Mouse (Mus musculus) lung, adult 2 months (tissue): ENCODE data around the gene Krtap9-3. TPM values are rescaled to one million over a fixed set of nuclear protein-coding genes. Genes with fewer than 3 reads are reported as not detected.
"Not testable (repeated sequence)": the region's sequence is repeated elsewhere in the genome, so short reads cannot be mapped to it uniquely, and the experiment has no call there.

Experiments used
- DNase-seq: peaks from one replicate; pipeline ENCODE4 v3.0.0; 2022
- H3K4me1 ChIP-seq: fragments of 200-500 bp; 2 replicates; pipeline ENCODE4 v1.6.1; 2011; ENCODE audit warnings: low read length; ENCODE audit not compliant: control insufficient read depth, insufficient read depth
- H3K4me3 ChIP-seq: fragments of 200-500 bp; replicated peaks from 2 replicates; pipeline ENCODE3; 2011; ENCODE audit warnings: low read depth, mild to moderate bottlenecking, control low read depth, low read length; ENCODE audit errors: extremely low read depth
- CTCF ChIP-seq: fragments of 200-500 bp; IDR thresholded peaks from 2 replicates; pipeline ENCODE4 v1.5.1; 2011; ENCODE audit warnings: mild to moderate bottlenecking, low read length, control low read depth; ENCODE audit not compliant: insufficient read depth
- POLR2A ChIP-seq: fragments of 200-500 bp; IDR thresholded peaks from 2 replicates; pipeline ENCODE4 v1.6.1; 2011; ENCODE audit warnings: low read depth, mild to moderate bottlenecking, control low read depth, low read length, borderline replicate concordance; ENCODE audit errors: extremely low read depth
- WGBS: fragments of 180-500 bp; shearing (Covaris S2); methylation state at CpG from one replicate; pipeline ENCODE4 v1.1.7; 2018; 5-methylcytosine and 5-hydroxymethylcytosine counted together
- polyA plus RNA-seq: library from polyadenylated mRNA; depleted of rRNA; stranded (reverse); fragments of >200 nt; gene quantifications from 2 replicates; pipeline ENCODE4 v1.2.3, GENCODE M21; 2012; rRNA removed

The Krtap9-3 gene
- polyA plus RNA-seq, result not detected in 2 replicates

GRCm38 (mm10) chr11:99597742-99598141 lies at the start of gene Krtap9-3:
TSS of gene Krtap9-3 (minus strand) at chr11:99598105.
- WGBS, result 71% methylated on average over 6 of the region's 6 CpGs

GRCm38 (mm10) chr11:99646444-99646843 lies 48.5 kb upstream of the Krtap9-3 start:
- no peaks in the 10 kb centered on the region for H3K4me1 ChIP-seq
- 81% methylated on average over 15 of the region's 15 CpGs for WGBS
- no peak for TF ChIP-seq POLR2A
- no peak overlapping the region for H3K4me3 ChIP-seq
- no peak for DNase-seq

More at GRCm38 (mm10) chr11:99597742-99598141, at the start of gene Krtap9-3:
- H3K4me3 ChIP-seq, H3K4me1 ChIP-seq, DNase-seq: not testable (repeated sequence)

GRCm38 (mm10) chr11:99644351-99644750 lies 46.4 kb upstream of the Krtap9-3 start:
- WGBS, result 78% methylated on average over 3 of the region's 3 CpGs
- no peak for TF ChIP-seq CTCF
- TF ChIP-seq POLR2A, result no peak
- no peak for DNase-seq
- no peak overlapping the region for H3K4me3 ChIP-seq
- H3K4me1 ChIP-seq, result no peaks in the 10 kb centered on the region

GRCm38 (mm10) chr11:99643635-99644139 lies 45.8 kb upstream of the Krtap9-3 start, which contains the start of gene Krtap4-7:
TSS of gene Krtap4-7 (minus strand) at chr11:99644089.
- not testable (repeated sequence) for H3K4me3 ChIP-seq, H3K4me1 ChIP-seq, DNase-seq
- WGBS, result 84% methylated on average over 9 of the region's 9 CpGs

GRCm38 (mm10) chr11:99640926-99641325 lies 43.0 kb upstream of the Krtap9-3 start:
- no peak for DNase-seq
- Histone ChIP-seq H3K4me3 (no peak overlapping the region), H3K4me1 (no peaks in the 10 kb centered on the region)
- TF ChIP-seq CTCF (no peak), POLR2A (no peak)
- 19% methylated on average over 1 of the region's 1 CpGs for WGBS

- WGBS, result 57% methylated on average over 1 of the region's 1 CpGs
- H3K4me3 ChIP-seq, result no peak overlapping the region
- DNase-seq, result no peak
- H3K4me1 ChIP-seq, result no peaks in the 10 kb centered on the region
- TF ChIP-seq POLR2A (no peak), CTCF (no peak)
Observed at GRCm38 (mm10) chr11:99637086-99637485, 39.2 kb upstream of the Krtap9-3 start.

- TF ChIP-seq POLR2A (no peak), CTCF (no peak)
- 38% methylated on average over 8 of the region's 8 CpGs for WGBS
- Histone ChIP-seq H3K4me3 (no peak within 1 kb of the TSS), H3K4me1 (no peaks in the 10 kb centered on the region)
- no peak for DNase-seq
Observed at GRCm38 (mm10) chr11:99634653-99635134, 36.8 kb upstream of the Krtap9-3 start, which contains the start of gene Krtap4-2. TSS of gene Krtap4-2 (minus strand) at chr11:99635084.

- Histone ChIP-seq H3K4me3 (no peak overlapping the region), H3K4me1 (no peaks in the 10 kb centered on the region)
- no peak for DNase-seq
- 63% methylated on average over 2 of the region's 2 CpGs for WGBS
- no peak for TF ChIP-seq POLR2A
- no peak for TF ChIP-seq CTCF
Observed at GRCm38 (mm10) chr11:99633293-99633692, 35.4 kb upstream of the Krtap9-3 start.

GRCm38 (mm10) chr11:99630890-99631289 lies 33.0 kb upstream of the Krtap9-3 start:
- Histone ChIP-seq H3K4me3 (no peak overlapping the region), H3K4me1 (no peaks in the 10 kb centered on the region)
- DNase-seq, result no peak
- TF ChIP-seq CTCF, result no peak
- TF ChIP-seq POLR2A, result no peak
- 42% methylated on average over 3 of the region's 3 CpGs for WGBS

- WGBS, result 82% methylated on average over 4 of the region's 4 CpGs
- no peak within 1 kb of the TSS for H3K4me3 ChIP-seq
- no peak for DNase-seq
- no peaks in the 10 kb centered on the region for H3K4me1 ChIP-seq
- TF ChIP-seq POLR2A, result no peak
- TF ChIP-seq CTCF, result no peak
Observed at GRCm38 (mm10) chr11:99628138-99628537, 30.2 kb upstream of the Krtap9-3 start, which contains the start of gene Krtap4-1. TSS of gene Krtap4-1 (minus strand) at chr11:99628238.

GRCm38 (mm10) chr11:99620335-99620734 lies 22.4 kb upstream of the Krtap9-3 start, which contains the start of gene Gm11562:
TSS of gene Gm11562 (minus strand) at chr11:99620435.
- Histone ChIP-seq H3K4me3 (no peak within 1 kb of the TSS), H3K4me1 (no peaks in the 10 kb centered on the region)
- DNase-seq, result no peak
- WGBS, result 74% methylated on average over 2 of the region's 2 CpGs
- TF ChIP-seq POLR2A (no peak), CTCF (no peak)
